Mouse (Mus musculus) fat pad, adult 2 months (tissue): ENCODE data around the gene Gm21117.
"Not testable (repeated sequence)": the region's sequence is repeated elsewhere in the genome, so short reads cannot be mapped to it uniquely, and the experiment has no call there.

Source experiments
- DNase-seq: peaks from one replicate; pipeline ENCODE4 v3.0.0-alpha.2; 2011; ENCODE audit warnings: low read depth, low spot score; ENCODE audit errors: extremely low read depth

The Gm21117 gene

DNA sequence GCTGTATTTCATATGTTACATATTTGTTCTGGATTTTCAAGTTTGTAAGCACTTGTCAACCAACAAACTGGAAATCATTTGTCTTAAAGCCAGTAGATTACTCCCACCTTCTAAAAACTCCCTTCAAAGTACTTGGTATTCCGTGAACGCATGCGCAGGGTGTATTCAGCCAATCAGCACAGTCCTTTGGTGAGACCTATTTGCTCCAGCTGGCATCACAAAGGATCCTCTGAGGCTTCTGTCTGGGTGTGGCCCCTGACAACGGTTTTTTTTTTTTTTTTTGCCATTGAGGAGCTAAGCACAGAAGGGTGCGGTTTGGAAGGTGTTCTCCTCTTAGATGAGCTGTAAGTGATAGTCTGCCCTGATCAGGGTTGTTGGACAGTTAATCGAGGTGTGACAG, at the start of gene Gm21117:
Gm21117 (plus strand) TSS at position 301 of the 400 bp plus-strand sequence.
- not testable (repeated sequence) for DNase-seq
